Mouse (Mus musculus) CH12.LX (cell line): ENCODE measurements around the gene Tmem145.

Experiments
- HCFC1 ChIP-seq: IDR thresholded peaks from 2 replicates; pipeline ENCODE4 v1.6.1; 2012; ENCODE audit warnings: low read depth, mild to moderate bottlenecking, inconsistent platforms, low read length, improper control_type of control experiment
- MYC ChIP-seq: IDR thresholded peaks from 2 replicates; pipeline ENCODE4 v1.6.1; 2011; ENCODE audit warnings: low read depth, mild to moderate bottlenecking, improper control_type of control experiment, low read length
- POLR2A ChIP-seq: IDR thresholded peaks from 2 replicates; pipeline ENCODE4 v1.6.1; 2011; ENCODE audit warnings: low read depth, mild to moderate bottlenecking, improper control_type of control experiment, low read length
- POLR2AphosphoS2 ChIP-seq: IDR thresholded peaks from 2 replicates; pipeline ENCODE4 v1.6.1; 2011; ENCODE audit warnings: low read depth, low read length, improper control_type of control experiment

DNA sequence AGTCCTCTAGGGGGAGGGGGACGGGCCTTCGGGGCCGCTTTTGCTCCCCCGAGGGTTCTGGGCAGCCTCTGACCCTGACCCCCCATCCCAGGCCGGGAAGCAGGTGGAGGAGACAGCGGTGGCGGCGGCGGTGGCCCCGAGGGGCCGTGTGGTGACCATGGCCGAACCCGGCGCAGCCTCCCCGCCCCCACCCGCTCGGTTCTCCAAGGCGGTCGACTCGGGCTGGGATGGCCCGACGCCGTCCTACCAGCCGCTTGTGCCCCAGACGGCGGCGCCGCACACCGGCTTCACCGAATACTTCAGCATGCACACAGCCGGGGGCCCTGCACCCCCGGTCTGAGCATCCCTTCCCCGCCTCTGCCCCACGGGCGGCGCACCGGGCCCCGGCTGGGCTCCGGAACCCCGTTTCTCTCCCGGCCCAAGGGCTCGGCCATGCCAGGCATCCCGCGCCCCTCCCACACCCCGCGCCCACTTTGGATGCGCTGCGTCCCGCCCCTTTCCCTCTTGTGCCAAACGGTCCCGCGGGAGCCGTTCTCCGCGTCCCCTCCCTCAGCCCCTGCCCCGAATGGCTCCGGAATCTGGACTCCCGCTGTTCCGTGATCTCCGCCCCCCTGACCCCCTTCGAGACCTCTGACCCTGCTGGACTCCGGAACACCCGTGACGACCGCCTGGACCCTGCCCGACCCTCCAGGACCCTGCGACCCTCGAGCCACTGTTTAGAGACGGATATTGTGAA lies 9.6 kb downstream of the Tmem145 start:
- no peak for TF ChIP-seq MYC
- TF ChIP-seq POLR2AphosphoS2: no peak
- TF ChIP-seq HCFC1: no peak
- TF ChIP-seq POLR2A: no peak
